Mouse (Mus musculus) hindbrain, embryonic 16.5 days (tissue): ENCODE measurements at regions not wholly inside any gene's neighbourhood (a gene's known extent, or its start where the extent isn't known, plus 50 kb on each side); places are given as distances from the start of the nearest gene placed in this dataset.

Experiments
- ATAC-seq: fragments of 200-750 bp; cut with Nextera tagmentation; 2 replicates; pipeline ENCODE4 v1.8.0; 2017; ENCODE audit warnings: moderate TSS enrichment, moderate library complexity
- H3K27ac ChIP-seq: fragments of 300-500 bp; sonication (generic); 2 replicates; pipeline ENCODE4 v1.5.1; 2014; ENCODE audit warnings: low read depth, mild to moderate bottlenecking, control low read depth, low read length, moderate library complexity
- H3K27me3 ChIP-seq: fragments of 300-500 bp; sonication (generic); replicated peaks from 2 replicates; pipeline ENCODE4 v1.6.1; 2014; ENCODE audit warnings: low read length; ENCODE audit not compliant: control insufficient read depth, insufficient read depth
- H3K36me3 ChIP-seq: fragments of 300-500 bp; sonication (generic); 2 replicates; pipeline ENCODE4 v1.6.1; 2014; ENCODE audit warnings: mild to moderate bottlenecking, low read length, moderate library complexity, mixed read lengths; ENCODE audit not compliant: control insufficient read depth, insufficient read depth
- H3K4me1 ChIP-seq: fragments of 300-500 bp; sonication (generic); 2 replicates; pipeline ENCODE4 v1.6.1; 2014; ENCODE audit warnings: low read depth, low read length; ENCODE audit not compliant: control insufficient read depth, insufficient read depth
- H3K4me2 ChIP-seq: fragments of 300-500 bp; sonication (generic); 2 replicates; pipeline ENCODE4 v1.6.1; 2014; ENCODE audit warnings: mild to moderate bottlenecking, low read length, control low read depth, moderate library complexity
- H3K4me3 ChIP-seq: fragments of 300-500 bp; sonication (generic); 2 replicates; pipeline ENCODE4 v1.5.1; 2014; ENCODE audit warnings: mild to moderate bottlenecking, low read length, control low read depth, moderate library complexity
- H3K9ac ChIP-seq: fragments of 300-500 bp; sonication (generic); 2 replicates; pipeline ENCODE4 v1.6.1; 2014; ENCODE audit warnings: low read depth, mild to moderate bottlenecking, control low read depth, low read length, moderate library complexity
- H3K9me3 ChIP-seq: fragments of 300-500 bp; sonication (generic); 2 replicates; pipeline ENCODE4 v1.6.1; 2014; ENCODE audit warnings: mild to moderate bottlenecking, low read length, moderate library complexity; ENCODE audit not compliant: control insufficient read depth
- WGBS: fragments of 180-500 bp; shearing (Covaris S2); extraction: QIAGEN DNeasy Blood & Tissue Kit; methylation state at CpG from one replicate; pipeline ENCODE4 v1.1.7; 2014; 5-methylcytosine and 5-hydroxymethylcytosine counted together

- Histone ChIP-seq H3K9me3 (no peaks in the 10 kb centered on the region), H3K4me3 (no peak overlapping the region), H3K4me2 (no peak overlapping the region), H3K36me3 (no peaks in the 10 kb centered on the region), H3K27me3 (no peaks in the 10 kb centered on the region), H3K27ac (no peak overlapping the region), H3K9ac (no peak overlapping the region), H3K4me1 (no peaks in the 10 kb centered on the region)
- no peak for ATAC-seq
- 95% methylated on average over 2 of the region's 2 CpGs for WGBS
Measured at GRCm38 (mm10) chr12:77097831-77098230, 135.8 kb upstream of the Max start.

GRCm38 (mm10) chr12:77096461-77096860, 134.5 kb upstream of the Max start:
- Histone ChIP-seq H3K4me1 (no peaks in the 10 kb centered on the region), H3K9me3 (no peaks in the 10 kb centered on the region), H3K9ac (no peak overlapping the region), H3K4me2 (no peak overlapping the region), H3K4me3 (no peak overlapping the region), H3K36me3 (no peaks in the 10 kb centered on the region), H3K27me3 (no peaks in the 10 kb centered on the region), H3K27ac (no peak overlapping the region)
- ATAC-seq = no peak
- 89% methylated on average over 4 of the region's 4 CpGs for WGBS

- no peaks in the 10 kb centered on the region for H3K36me3 ChIP-seq
Measured at GRCm38 (mm10) chr12:77094999-77095915, 133.3 kb upstream of the Max start.

GRCm38 (mm10) chr12:77094168-77094567, 132.2 kb upstream of the Max start:
- H3K27ac ChIP-seq = no peak overlapping the region
- H3K4me1 ChIP-seq = no peaks in the 10 kb centered on the region
- no peak overlapping the region for H3K4me2 ChIP-seq
- H3K4me3 ChIP-seq = no peak overlapping the region
- no peaks in the 10 kb centered on the region for H3K9me3 ChIP-seq
- H3K27me3 ChIP-seq = no peaks in the 10 kb centered on the region
- no peak overlapping the region for H3K9ac ChIP-seq
- H3K36me3 ChIP-seq = no peaks in the 10 kb centered on the region
- 84% methylated on average over 7 of the region's 7 CpGs for WGBS
- no peak for ATAC-seq

More at GRCm38 (mm10) chr12:77094999-77095915, 133.3 kb upstream of the Max start:
- Histone ChIP-seq H3K4me3 (no peak overlapping the region), H3K4me2 (no peak overlapping the region), H3K4me1 (no peaks in the 10 kb centered on the region), H3K27me3 (no peaks in the 10 kb centered on the region), H3K9ac (no peak overlapping the region), H3K27ac (no peak overlapping the region), H3K9me3 (no peaks in the 10 kb centered on the region)
- 81% methylated on average over 3 of the region's 3 CpGs for WGBS
- no peak for ATAC-seq

GRCm38 (mm10) chr12:77092741-77093140, 130.7 kb upstream of the Max start:
- H3K9ac ChIP-seq = no peak overlapping the region
- 56% methylated on average over 3 of the region's 3 CpGs for WGBS
- H3K27ac ChIP-seq = no peak overlapping the region
- H3K4me3 ChIP-seq = no peak overlapping the region
- H3K27me3 ChIP-seq = no peaks in the 10 kb centered on the region
- no peaks in the 10 kb centered on the region for H3K4me1 ChIP-seq
- no peaks in the 10 kb centered on the region for H3K9me3 ChIP-seq
- H3K36me3 ChIP-seq = no peaks in the 10 kb centered on the region
- no peak for ATAC-seq
- H3K4me2 ChIP-seq = no peak overlapping the region

- no peaks in the 10 kb centered on the region for H3K36me3 ChIP-seq
- H3K27ac ChIP-seq = no peak overlapping the region
- H3K4me2 ChIP-seq = no peak overlapping the region
- H3K27me3 ChIP-seq = no peaks in the 10 kb centered on the region
- H3K4me1 ChIP-seq = no peaks in the 10 kb centered on the region
- no peak for ATAC-seq
- no peak overlapping the region for H3K9ac ChIP-seq
- no peak overlapping the region for H3K4me3 ChIP-seq
- 89% methylated on average over 2 of the region's 2 CpGs for WGBS
- no peaks in the 10 kb centered on the region for H3K9me3 ChIP-seq
Measured at GRCm38 (mm10) chr12:77092143-77092542, 130.1 kb upstream of the Max start.

GRCm38 (mm10) chr12:77091700-77092099, 129.7 kb upstream of the Max start:
- no peak overlapping the region for H3K4me2 ChIP-seq
- no peaks in the 10 kb centered on the region for H3K4me1 ChIP-seq
- no peaks in the 10 kb centered on the region for H3K27me3 ChIP-seq
- ATAC-seq = no peak
- no peak overlapping the region for H3K9ac ChIP-seq
- WGBS = 90% methylated on average over 2 of the region's 2 CpGs
- no peak overlapping the region for H3K27ac ChIP-seq
- no peak overlapping the region for H3K4me3 ChIP-seq
- no peaks in the 10 kb centered on the region for H3K9me3 ChIP-seq
- no peaks in the 10 kb centered on the region for H3K36me3 ChIP-seq

- Histone ChIP-seq H3K27me3 (no peaks in the 10 kb centered on the region), H3K4me1 (no peaks in the 10 kb centered on the region), H3K4me3 (no peak overlapping the region), H3K27ac (no peak overlapping the region), H3K9ac (no peak overlapping the region), H3K4me2 (no peak overlapping the region), H3K36me3 (no peaks in the 10 kb centered on the region), H3K9me3 (no peaks in the 10 kb centered on the region)
- WGBS = 91% methylated on average over 3 of the region's 3 CpGs
- no peak for ATAC-seq
Measured at GRCm38 (mm10) chr12:77090525-77090924, 128.5 kb upstream of the Max start.

- no peak overlapping the region for H3K4me2 ChIP-seq
- no peak overlapping the region for H3K27ac ChIP-seq
- no peak overlapping the region for H3K4me3 ChIP-seq
- ATAC-seq = no peak
- H3K4me1 ChIP-seq = no peaks in the 10 kb centered on the region
- H3K9ac ChIP-seq = no peak overlapping the region
- 87% methylated on average over 6 of the region's 6 CpGs for WGBS
- no peaks in the 10 kb centered on the region for H3K27me3 ChIP-seq
- H3K9me3 ChIP-seq = no peaks in the 10 kb centered on the region
- no peaks in the 10 kb centered on the region for H3K36me3 ChIP-seq
Measured at GRCm38 (mm10) chr12:77089624-77090278, 127.8 kb upstream of the Max start.
